Mouse (Mus musculus) small intestine, adult 2 months (tissue): Measurements from ENCODE around the gene Smg1.

Experiments used
- CTCF ChIP-seq: fragments of 200-500 bp; IDR thresholded peaks from 2 replicates; pipeline ENCODE4 v1.5.1; 2012; ENCODE audit warnings: low read depth, mild to moderate bottlenecking, control low read depth, inconsistent platforms, low read length, moderate library complexity, mixed read lengths; ENCODE audit not compliant: insufficient replicate concordance, insufficient read length; ENCODE audit errors: extremely low read depth
- POLR2A ChIP-seq: fragments of 200-500 bp; IDR thresholded peaks from 2 replicates; pipeline ENCODE4 v1.6.1; 2012; ENCODE audit warnings: low read depth, mild to moderate bottlenecking, control low read depth, inconsistent platforms, low read length, moderate library complexity

DNA sequence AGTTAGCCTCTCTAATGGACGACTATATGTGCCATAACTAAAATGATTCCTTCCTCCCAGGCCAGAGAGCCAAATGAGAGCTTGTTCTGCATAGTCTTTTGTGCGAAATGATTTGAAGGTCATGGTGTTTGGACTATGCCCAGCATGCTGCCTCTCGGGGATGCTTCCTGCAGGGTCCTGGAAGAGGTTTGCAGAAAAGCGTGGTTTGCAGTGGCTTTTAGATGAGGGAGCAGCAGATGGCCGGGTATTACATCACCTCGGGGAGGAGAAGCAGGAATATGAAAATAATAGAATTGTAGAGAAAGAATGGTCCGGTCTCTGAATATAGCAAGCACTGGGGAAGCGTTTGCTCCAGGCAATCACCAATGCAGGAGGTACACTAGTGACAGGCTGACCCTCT, 11.0 kb upstream of the Smg1 start:
- no peak for TF ChIP-seq CTCF
- TF ChIP-seq POLR2A: no peak
